Mouse (Mus musculus) yolk sac, embryonic 10.5 days (tissue): ENCODE results near the gene Nav2.
A peak's percentile ranks its signal among the peaks of the same experiment; 100 is the strongest.

Experiments used
- DNase-seq: peaks from one replicate; pipeline ENCODE4 v3.0.0-alpha.2; 2017; ENCODE audit warnings: low spot score

Nav2 gene

DNA sequence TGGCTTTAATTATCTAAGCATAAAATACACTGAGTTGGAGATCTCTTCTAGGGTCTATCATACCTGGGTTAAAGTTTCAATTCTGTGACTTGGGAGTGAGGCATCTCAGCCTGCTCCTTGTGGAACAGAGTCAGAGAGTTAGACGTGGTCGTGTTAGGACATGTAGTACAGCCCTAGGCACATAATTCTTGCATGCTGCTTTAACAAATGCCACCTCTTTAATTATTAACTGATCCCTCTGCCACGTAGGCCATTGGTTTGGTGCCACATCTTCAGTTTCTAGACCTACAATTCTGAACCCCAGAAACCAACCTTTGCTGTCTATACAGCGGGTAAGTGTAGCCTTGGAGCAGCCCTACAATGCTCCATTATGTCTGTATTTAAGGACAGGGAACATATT is 381.8 kb downstream of the Nav2 start:
- DNase-seq, result no peak

GRCm38 (mm10) chr7:49291208-49291892 is 382.8 kb downstream of the Nav2 start:
- no peak for DNase-seq

DNA sequence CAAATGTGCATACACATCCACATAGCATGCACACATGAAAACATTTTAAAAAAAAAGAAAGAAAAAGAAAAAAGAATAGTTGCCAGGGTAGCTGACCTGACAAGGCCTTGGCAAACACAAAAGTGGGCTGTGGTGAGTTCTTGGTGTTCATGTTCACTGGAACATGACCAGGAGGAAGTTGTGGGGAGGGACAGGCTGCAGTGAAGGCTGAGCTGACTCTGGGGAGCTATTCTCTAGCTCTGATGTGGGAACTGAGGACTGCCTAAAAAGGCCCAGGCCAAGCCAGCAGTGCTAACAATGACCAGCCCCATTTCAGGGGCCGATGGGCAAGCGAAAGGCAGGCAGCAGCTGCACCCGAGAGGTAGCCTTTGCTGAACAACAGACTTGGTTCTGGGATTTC is 388.6 kb downstream of the Nav2 start:
- DNase-seq, result no peak

- peak; percentile 94 for DNase-seq
These were observed 389.9 kb downstream of the Nav2 start for GRCm38 (mm10) chr7:49298431-49298839.

DNA sequence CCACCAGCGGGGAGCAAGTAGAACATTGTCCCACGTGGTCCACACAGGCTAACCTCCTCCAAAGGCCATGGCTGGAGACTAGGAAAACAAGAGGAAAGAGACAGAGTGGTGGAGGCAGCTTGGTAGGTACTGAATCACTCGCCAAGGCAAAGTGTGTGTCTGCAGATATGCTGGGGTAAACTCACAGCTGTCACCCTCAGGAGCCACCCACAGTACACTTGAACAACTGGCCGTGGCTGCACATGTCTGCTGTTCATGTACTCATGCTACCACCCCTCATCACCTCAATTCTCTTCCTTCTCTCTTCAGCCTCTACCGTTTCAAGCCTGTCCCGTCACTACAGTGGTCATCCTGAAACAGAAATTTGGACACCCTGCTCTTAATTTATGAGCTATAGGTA is 393.0 kb downstream of the Nav2 start:
- DNase-seq, result no peak

- DNase-seq, result no peak
These were observed 395.3 kb downstream of the Nav2 start for GRCm38 (mm10) chr7:49303600-49304411.

DNA sequence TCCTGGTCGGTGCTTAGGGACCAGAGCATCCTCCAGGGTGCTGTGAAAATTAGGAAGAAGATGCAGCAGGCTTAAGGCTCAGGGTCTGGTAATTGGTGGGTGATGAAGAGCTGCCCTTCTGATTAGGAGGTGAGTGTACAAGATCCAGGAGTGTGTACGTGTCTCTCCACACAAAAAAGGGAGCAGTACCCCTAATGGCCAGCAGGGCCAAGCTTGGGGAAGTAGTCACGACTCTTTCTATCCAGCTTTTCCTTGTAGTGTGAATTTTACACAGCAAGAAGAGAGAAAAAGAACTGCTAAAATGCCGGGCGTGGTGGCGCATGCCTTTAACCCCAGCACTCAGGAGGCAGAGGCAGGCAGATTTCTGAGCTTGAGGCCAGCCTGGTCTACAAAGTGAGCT is 399.2 kb downstream of the Nav2 start:
- DNase-seq, result no peak

DNA sequence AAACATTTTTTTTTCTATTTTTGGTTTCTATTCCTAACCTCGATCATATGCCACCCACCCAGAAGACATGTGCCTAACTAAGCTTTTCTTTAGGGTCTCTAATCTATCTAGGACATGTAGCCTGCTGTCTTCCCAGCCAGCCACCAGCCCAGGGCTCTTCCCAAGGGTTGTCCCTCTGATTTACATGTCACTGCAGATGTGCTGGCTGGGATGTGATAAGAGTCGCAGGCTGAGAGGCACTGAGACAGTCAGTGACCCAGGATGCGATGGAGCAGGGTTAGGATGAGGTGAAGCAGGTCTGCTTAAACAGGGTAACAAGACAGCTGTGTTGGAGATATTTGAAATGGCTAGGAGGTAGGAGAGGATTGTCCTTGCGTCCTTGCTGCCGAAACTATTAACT is 401.2 kb downstream of the Nav2 start:
- no peak for DNase-seq

DNA sequence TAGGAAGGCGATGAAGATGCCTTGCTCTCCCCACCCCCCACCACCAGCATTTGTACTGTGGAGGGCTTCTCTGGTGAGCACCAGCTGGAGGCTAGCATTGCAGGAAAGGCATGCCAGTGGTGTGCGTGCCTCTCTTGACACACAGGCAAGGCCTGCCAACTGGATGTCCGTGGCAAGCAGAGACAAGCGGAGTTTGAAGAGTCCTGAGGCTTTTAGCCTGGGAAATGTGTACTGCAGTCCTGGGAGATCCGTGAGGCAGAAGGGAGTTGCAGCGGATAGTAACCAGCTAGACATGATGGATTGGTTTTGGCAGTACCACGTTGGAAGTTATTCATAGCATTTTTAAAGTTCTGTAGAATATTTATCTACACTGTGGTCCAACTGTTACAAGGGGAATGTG is 405.4 kb downstream of the Nav2 start:
- DNase-seq, result no peak

- no peak for DNase-seq
These were observed 406.5 kb downstream of the Nav2 start for GRCm38 (mm10) chr7:49315033-49315432.

DNA sequence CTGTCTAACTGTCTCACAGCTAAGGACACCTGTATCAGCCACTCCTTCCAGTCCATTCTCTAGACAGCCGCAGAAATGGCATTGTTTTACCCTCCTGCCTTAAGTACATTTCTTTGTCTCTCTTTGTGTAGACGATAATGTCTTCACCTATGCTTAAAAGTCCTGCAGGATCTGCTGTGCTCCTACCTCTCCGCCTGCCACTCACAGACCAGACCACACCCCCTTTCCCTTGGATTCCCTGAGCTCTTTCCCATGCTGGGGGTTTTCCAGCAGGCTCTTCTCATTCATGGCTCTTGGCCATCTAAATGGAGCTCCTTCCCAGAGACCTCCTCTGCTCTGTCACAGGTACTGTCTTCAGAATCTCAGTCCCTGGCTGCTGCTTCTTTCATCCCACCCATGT is 408.1 kb downstream of the Nav2 start:
- DNase-seq, result no peak

- DNase-seq, result peak; percentile 50
These were observed 409.8 kb downstream of the Nav2 start for GRCm38 (mm10) chr7:49318183-49318897.

- no peak for DNase-seq
These were observed 410.4 kb downstream of the Nav2 start for GRCm38 (mm10) chr7:49318898-49319293.

GRCm38 (mm10) chr7:49319981-49320380 is 411.5 kb downstream of the Nav2 start:
- no peak for DNase-seq

DNA sequence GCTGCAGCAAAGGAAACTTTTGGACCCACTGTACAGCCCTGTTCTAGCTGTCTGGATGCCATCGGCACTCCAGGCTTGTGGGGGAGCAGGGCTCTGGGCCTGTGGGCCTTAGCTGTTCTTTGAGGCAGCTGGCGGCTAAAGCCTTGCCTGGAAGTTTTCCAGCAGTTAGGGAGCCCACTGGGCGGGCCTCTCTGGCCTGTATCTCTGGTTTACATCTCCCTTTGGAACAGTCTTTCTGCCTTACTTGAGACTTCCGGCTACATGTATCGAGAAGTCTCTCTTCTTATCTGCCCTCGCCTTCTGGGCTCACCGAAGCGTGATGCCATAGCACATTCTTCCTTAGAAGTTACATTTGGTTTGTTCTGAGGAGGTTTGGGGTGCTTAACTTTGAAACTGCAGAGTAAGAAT is 412.6 kb downstream of the Nav2 start:
- DNase-seq, result peak; percentile 41

DNA sequence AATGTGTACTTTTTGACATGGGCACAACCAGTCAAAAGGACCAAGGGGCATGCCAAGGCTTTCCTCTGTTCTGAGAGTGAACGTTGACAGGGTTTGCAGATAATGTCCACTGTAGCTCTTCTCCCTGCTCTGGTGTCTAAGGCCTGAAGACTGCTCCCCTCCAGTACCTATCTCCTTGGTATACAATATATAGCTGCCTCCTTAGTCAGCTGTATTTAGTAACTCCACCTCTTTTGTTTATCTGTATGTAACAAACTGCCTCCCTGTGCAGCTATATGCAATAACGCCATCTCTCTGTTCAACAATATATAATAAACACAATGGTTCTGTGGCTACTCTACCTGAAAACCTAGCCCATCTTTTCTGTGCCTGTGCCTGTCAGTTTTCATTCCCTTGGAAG is 413.7 kb downstream of the Nav2 start:
- DNase-seq, result no peak

- no peak for DNase-seq
These were observed 416.1 kb downstream of the Nav2 start for GRCm38 (mm10) chr7:49324575-49324974.

DNA sequence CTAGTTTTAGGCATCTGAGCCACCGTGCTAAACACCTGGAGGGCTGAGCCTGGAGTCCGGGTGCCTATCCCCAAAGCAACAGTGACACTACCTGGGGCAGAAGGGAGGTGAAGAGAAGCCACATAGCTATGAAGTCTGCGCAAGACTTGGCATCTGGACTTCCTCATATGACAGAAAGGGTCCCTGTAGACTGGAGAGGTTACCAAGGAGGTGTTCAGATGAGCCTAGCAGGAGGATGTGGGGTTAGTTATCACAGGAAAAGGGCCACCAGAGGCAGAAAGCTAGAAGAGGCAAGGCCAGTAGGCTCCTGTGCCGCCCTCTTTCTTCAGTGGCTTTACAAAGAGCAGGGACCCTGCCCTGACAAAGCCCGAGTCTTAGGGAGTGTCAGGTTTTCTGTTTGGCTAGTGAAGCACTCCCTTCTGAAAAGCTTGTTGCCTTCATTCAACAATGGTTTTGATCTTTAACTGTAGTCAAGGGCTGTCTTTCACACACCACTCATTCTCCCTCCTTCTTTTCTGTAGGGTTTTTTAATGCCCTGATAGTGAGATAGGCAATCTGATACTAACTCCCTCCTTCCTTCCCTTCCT is 417.7 kb downstream of the Nav2 start:
- no peak for DNase-seq

GRCm38 (mm10) chr7:49326967-49327742 is 418.6 kb downstream of the Nav2 start:
- DNase-seq, result no peak

DNA sequence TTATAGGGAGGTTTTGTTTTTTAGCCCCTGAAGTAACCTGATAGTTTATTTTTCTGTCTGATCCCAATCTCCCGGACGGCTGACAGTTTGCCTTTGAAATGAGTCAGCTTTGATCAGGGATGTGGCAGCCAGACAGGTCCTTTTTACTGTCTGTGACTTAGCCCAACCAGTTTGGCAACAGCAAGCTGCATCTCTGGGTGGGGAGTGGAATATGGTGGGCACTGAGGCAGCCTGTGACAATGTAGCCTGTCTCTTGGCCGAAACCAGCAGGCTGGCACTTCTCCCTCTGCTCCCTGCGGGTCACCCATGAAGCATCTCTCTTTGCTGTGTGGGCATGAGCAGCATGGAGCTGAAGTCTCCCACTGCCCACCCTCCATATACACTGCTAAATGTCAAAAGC is 421.7 kb downstream of the Nav2 start:
- DNase-seq, result no peak

GRCm38 (mm10) chr7:49331939-49332338 is 423.4 kb downstream of the Nav2 start:
- no peak for DNase-seq

DNA sequence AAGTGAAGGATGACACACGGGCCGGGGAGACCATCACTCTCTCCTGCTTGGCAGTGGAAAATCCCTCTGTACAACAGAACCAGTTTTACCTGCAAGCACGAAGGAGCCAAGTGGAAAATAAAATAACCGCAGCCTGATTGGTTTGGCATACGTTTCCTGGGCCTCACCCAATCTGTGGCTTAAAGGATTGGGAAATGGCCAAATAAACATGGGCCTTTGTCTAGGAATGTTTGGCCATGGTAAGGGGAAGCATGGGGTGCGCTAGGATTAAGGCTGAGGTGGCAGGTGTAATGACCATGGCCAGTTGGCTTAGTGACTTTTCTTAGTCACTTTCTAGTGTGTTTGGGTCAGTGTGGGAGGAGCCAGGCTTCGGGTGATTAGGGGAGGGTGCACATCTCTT is 424.1 kb downstream of the Nav2 start:
- no peak for DNase-seq
